Mouse (Mus musculus): ENCODE data around the gene Lrp10. TPM values are rescaled to one million over a fixed set of nuclear protein-coding genes. Genes with fewer than 3 reads are reported as not detected.

The Lrp10 gene
- 132 and 137 TPM in 2 replicates for polyA plus RNA-seq (2012; rRNA removed; ENCODE audit: low replicate concordance)

DNA sequence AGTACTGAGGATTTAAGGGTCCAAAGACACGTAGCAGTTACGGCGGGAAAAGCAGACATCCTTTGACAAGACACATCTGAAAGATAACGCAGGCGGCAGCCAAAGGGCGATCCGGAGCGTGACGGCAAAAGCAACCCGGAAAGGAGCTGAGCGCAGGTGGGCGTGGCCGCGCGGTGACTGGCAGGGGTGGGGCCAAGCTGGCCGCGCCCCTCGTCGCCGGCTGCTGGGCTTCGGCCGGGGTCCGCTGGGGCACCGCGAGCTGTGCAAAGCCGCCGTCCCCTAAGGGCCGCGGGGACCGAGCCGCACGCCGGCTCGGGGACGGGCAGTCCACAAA is at the start of gene Lrp10:
Gene Lrp10, plus strand, starts transcription at position 179 of the 334 bp plus-strand sequence.

DNA sequence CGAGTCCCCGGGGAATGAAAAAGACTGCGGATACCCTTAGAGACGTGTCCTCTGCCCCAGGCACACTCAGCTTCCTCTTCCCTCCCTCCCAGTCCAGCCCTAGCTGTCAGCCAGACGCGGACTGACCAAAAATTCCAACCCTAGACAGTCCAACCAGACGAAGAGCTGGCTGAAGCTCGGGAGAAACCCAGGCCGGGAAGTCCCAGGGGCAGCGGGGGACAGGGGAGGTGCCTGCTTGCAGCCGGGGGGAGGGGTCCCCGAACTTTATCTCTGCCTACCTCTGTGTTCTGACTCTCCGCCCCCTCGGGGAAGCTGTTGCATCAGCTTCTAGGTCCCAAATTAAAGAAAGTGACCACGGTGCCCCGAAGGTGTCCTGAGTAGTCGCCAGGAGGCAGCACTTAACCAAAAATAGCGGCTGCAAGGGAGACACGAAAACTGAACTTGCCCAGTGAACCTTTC is 46.3 kb upstream of the Lrp10 start, which contains the start of gene Slc7a7:
Gene Slc7a7, minus strand, starts transcription at position 158 of the 459 bp plus-strand sequence.

DNA sequence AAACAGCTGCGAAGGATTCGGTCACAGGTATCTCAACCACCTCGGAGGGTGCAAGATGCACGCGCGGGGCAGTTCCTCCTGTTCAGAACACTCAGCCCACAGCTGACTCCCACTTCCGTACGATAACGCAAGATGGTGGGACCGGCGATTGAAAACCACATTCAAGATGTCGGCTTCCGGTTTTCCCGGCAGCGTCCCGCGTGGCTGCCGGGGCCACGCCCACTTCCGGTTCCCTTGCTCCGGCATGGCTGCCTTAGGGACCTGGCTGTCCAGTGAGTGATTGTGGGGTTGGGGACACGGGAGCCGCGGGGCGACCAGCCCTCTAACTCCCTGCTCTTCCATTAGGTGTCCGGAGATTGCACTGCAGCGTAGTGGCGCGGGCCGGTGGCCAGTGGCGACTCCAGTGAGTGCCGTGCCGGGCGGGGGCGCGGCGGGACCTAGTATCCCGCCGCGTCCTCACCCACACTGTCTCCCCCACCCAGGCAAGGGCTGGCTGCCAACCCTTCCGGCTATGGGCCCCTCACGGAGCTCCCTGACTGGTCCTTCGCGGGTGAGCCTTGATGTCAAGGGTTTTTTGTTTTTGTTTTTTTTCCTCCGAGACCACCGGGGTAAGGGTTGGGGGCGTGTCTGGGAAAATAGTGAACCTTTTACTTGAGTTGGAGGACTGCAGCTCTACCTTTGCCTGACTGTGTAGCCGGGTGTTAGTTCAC is 37.1 kb upstream of the Lrp10 start, which contains the start of gene Mrpl52:
Gene Mrpl52, plus strand, starts transcription at position 221 of the 710 bp plus-strand sequence.

DNA sequence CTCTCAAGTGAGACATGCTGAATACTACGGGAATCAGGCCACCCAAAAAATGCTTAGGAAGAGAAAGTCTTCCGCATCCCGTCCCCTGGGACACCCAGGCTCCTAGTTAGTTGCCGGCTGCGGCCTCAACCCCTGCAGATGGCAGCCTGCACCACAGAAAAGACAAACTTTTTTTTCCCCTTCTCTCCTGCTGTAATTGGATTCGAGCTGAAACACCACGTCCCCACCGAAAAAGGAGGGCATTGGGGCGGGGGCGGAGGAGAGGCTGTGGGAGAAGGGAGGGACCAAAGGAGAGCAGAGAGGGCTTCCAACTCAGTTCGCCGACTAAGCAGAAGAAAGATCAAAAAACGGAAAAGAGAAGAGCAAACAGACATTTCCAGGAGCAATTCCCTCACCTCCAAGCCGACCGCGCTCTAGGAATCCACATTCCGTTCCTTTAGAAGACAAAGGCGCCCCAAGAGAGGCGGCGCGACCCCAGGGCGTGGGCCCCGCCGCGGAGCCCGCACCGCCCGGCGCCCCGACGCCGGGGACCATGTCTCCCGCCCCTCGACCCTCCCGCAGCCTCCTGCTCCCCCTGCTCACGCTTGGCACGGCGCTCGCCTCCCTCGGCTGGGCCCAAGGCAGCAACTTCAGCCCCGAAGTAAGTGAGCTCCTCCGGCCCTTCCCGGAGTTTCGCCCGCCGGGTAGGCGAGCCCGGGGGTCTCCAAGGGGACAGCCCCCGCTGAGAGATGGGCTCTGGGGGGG is 32.4 kb upstream of the Lrp10 start, which contains the start of gene Mmp14:
Gene Mmp14, plus strand, starts transcription at position 279 of the 744 bp plus-strand sequence.

DNA sequence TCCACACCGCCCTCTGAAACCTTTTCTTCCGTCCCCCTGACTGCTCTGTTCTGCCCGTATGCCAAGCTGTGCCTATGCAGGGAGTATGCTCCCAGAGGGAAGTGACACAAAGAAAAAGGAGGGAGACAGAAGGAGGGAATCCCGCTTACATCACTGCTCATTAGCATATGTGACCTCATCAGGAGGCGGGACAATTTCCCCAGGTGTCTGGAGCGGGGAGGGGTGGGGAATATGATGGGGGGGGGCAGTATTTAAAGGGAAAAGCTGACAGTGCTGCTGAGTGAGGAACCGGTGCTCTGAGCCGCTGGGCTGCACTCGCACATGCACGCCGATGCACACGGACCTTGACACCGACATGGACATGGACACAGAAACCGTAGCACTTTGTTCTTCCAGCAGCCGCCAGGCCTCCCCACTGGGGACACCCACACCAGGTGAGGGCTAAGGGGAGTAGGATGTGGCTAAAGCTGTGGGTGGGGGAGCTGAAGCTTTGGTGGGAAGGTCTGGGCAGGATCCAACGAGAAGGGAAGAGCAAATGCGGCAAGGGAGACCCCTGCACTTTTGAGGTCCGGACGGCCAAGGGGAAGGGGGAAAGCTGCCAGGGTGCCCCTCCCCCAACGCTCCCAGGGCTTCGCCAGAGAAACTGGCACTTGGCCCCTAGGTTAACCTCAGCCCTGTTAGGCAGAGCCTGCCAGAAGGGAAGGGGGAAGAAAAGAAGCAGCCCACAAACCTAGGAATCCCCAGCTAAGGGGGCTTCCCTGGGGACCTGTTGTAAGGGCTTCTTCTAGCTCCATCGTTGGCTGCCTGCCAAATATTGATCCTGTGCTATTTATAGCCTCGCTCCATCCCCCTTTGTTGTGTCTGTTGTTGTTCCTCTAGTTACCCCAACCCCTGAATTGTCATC is 12.3 kb downstream of the Lrp10 start, which contains the start of gene Rem2:
Gene Rem2, plus strand, starts transcription at position 160 of the 904 bp plus-strand sequence.

Other genes starting within 250 kb of the Lrp10 start
- 572 and 598 TPM in 2 replicates for gene Dad1, start 210.0 kb upstream of the Lrp10 start, polyA plus RNA-seq (2012; rRNA removed; ENCODE audit: low replicate concordance)
- gene Abhd4, start 209.9 kb upstream of the Lrp10 start, polyA plus RNA-seq (2012; rRNA removed; ENCODE audit: low replicate concordance): 80.7 and 93.4 TPM in 2 replicates
- gene Olfr49, start 179.2 kb upstream of the Lrp10 start, polyA plus RNA-seq (2012; rRNA removed; ENCODE audit: low replicate concordance): not detected in 2 replicates
- gene Oxa1l, start 103.3 kb upstream of the Lrp10 start, polyA plus RNA-seq (2012; rRNA removed; ENCODE audit: low replicate concordance): 109 and 164 TPM in 2 replicates
- gene Slc7a7, start 46.4 kb upstream of the Lrp10 start, polyA plus RNA-seq (2012; rRNA removed; ENCODE audit: low replicate concordance): 13.8 and 25.3 TPM in 2 replicates
- 142 and 264 TPM in 2 replicates for gene Mrpl52, start 37.2 kb upstream of the Lrp10 start, polyA plus RNA-seq (2012; rRNA removed; ENCODE audit: low replicate concordance)
- gene Mmp14, start 32.5 kb upstream of the Lrp10 start, polyA plus RNA-seq (2012; rRNA removed; ENCODE audit: low replicate concordance): 117 and 543 TPM in 2 replicates
- gene Rem2, start 12.0 kb downstream of the Lrp10 start, polyA plus RNA-seq (2012; rRNA removed; ENCODE audit: low replicate concordance): 0.35 TPM in 1 of 2 replicates, not detected in the other
- gene Prmt5, start 53.4 kb downstream of the Lrp10 start, polyA plus RNA-seq (2012; rRNA removed; ENCODE audit: low replicate concordance): 49.5 and 53.1 TPM in 2 replicates
- gene Haus4, start 90.5 kb downstream of the Lrp10 start, polyA plus RNA-seq (2012; rRNA removed; ENCODE audit: low replicate concordance): 13.0 and 32.6 TPM in 2 replicates
- 24.9 and 44.4 TPM in 2 replicates for gene Ajuba, start 113.4 kb downstream of the Lrp10 start, polyA plus RNA-seq (2012; rRNA removed; ENCODE audit: low replicate concordance)
- gene 4931414P19Rik, start 141.9 kb downstream of the Lrp10 start, polyA plus RNA-seq (2012; rRNA removed; ENCODE audit: low replicate concordance): 5.9 and 9.7 TPM in 2 replicates
- gene Psmb5, start 153.9 kb downstream of the Lrp10 start, polyA plus RNA-seq (2012; rRNA removed; ENCODE audit: low replicate concordance): 193 and 230 TPM in 2 replicates
- not detected in 2 replicates for gene Psmb11, start 157.3 kb downstream of the Lrp10 start, polyA plus RNA-seq (2012; rRNA removed; ENCODE audit: low replicate concordance)
- gene Gm17606, start 176.8 kb downstream of the Lrp10 start, polyA plus RNA-seq (2012; rRNA removed; ENCODE audit: low replicate concordance): not detected in 2 replicates
- gene Cdh24, start 177.2 kb downstream of the Lrp10 start, polyA plus RNA-seq (2012; rRNA removed; ENCODE audit: low replicate concordance): 1.6 and 12.2 TPM in 2 replicates
- 56.7 and 62.0 TPM in 2 replicates for gene 1700123O20Rik, start 222.1 kb downstream of the Lrp10 start, polyA plus RNA-seq (2012; rRNA removed; ENCODE audit: low replicate concordance)
- 82.9 and 163 TPM in 2 replicates for gene Acin1, start 222.8 kb downstream of the Lrp10 start, polyA plus RNA-seq (2012; rRNA removed; ENCODE audit: low replicate concordance)
- 0.18 and 0.30 TPM in 2 replicates for gene Gm29776, start 234.7 kb downstream of the Lrp10 start, polyA plus RNA-seq (2012; rRNA removed; ENCODE audit: low replicate concordance)
- gene Cebpe, start 248.0 kb downstream of the Lrp10 start, polyA plus RNA-seq (2012; rRNA removed; ENCODE audit: low replicate concordance): 0.87 and 5.4 TPM in 2 replicates

Data from subcutaneous adipose tissue, adult 2 months (tissue).